Mouse (Mus musculus): ENCODE results near the gene Mettl1. TPM values are rescaled to one million over a fixed set of nuclear protein-coding genes. Genes with fewer than 3 reads are reported as not detected.

Mettl1 gene
- total RNA-seq, 2 experiments from 2014 or later = 3.5 to 4.2 TPM

GRCm38 (mm10) chr10:127081996-127082620, 40.9 kb downstream of the Mettl1 start:
- ATAC-seq (ENCODE audit: poor library complexity, severe bottlenecking) = no peak

DNA sequence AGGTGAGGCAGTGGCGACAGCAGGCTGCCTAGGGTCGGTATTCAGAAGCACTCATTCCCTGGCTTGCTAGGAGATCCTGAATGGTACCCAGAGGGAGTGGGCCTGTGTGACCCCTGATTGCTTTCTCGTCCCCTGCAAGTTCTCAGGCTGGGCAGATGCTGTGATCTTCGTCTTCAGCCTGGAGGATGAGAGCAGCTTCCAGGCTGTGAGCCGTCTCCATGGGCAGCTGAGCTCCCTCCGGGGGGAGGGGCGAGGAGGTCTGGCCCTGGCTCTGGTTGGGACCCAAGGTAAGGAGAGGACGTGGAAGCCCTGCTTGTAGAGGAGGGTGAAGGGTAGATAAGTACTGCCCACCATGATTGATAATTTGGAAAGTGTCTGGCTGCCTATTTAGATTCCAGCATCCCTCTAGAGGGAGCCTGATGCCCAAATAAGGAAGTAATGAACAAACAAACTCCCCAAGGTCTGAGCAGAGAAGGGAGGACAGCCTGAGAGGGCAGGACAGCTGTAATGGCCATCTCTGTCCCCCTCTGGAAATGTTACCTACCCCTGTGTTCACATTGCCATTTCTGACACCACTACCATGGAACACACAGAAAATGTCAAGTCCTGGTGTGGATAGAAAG, 42.2 kb downstream of the Mettl1 start:
- ATAC-seq (ENCODE audit: poor library complexity, severe bottlenecking) = 0 out of 2 replicates have a peak, but pooled peaks have one; percentile 15

DNA sequence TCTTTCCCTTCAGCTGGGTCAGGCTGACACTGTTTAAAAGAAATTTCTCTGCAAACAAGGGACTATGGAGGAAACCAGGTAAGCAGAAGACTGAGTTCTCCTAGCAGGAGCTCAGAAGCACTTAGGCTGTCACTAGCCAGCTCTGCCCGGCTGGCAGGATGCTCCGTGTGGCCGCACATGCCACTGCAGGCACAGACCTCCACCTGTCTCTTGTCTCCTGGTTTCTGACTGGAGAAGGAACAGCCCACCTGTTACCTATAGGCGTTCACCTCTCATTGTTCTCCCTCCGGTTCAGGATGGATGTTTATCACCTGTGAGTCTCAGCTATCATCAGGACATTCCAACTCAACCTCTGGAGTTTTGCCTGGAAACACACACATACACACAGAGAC, 42.7 kb downstream of the Mettl1 start:
- no peak for ATAC-seq (ENCODE audit: poor library complexity, severe bottlenecking)

DNA sequence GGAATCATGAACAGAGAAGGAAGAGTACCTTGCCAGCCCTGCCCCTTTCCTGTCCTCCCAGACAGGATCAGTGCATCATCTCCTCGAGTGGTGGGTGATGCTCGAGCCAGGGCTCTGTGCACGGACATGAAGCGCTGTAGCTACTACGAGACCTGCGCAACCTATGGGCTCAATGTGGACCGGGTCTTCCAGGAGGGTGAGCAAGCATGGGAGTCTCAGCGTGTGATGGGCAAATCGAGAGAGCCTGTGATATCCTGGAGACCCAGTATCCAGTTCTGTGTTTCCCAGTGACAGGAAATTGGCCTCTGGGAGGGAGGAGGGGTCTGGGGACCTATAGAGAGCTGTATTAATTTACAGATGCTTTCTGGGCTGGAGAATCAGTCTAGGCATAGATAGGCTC, 43.8 kb downstream of the Mettl1 start:
- ATAC-seq (ENCODE audit: poor library complexity, severe bottlenecking) = no peak

DNA sequence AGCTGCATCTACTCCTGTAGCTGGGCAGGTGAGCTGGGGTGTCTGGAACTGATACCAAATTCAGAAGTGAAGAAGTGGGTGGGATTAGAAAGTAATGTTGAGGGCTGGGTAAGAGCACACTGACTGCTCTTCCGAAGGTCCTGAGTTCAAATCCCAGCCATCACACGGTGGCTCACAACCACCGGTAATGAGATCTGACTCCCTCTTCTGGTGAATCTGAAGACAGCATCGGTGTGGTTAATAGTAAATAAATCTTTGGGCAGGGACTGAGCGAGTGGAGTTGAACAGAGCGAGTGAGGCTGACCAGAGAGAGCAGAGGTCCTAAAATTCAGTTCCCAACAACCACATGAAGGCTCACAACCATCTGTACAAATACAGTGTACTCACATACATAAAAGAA, 44.4 kb downstream of the Mettl1 start:
- no peak for ATAC-seq (ENCODE audit: poor library complexity, severe bottlenecking)

DNA sequence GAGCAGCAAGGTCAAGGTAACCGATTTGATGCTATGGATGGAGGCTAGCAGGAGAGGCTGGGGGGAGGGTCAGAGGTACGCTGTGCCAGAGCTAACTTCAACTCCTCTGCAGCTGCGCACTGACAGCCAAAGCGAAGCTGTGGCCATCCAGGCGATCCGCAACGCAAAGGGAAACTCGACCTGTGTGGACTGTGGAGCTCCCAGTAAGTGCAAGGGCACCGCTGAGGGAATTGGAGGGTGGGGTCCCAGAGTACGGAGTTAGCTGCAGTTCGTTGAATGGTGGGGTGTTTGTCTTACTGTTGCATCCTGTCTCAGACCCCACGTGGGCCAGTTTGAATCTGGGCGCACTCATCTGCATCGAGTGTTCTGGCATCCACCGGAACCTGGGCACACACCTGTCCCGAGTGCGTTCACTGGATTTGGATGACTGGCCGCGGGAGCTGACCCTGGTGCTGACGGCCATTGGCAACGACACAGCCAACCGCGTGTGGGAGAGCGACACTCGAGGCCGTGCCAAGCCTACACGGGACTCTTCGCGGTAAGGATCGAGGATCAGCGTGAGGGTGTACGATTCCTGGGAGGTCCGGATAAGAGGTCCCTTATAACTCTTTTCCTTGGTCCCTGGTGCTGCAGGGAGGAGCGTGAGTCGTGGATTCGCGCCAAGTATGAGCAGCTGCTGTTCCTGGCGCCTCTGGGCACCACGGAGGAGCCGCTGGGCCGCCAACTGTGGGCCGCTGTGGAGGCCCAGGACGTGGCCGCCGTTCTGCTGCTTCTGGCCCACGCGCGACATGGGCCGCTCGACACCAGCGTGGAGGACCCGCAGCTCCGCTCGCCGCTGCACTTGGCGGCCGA, 49.6 kb downstream of the Mettl1 start:
- no peak for ATAC-seq (ENCODE audit: poor library complexity, severe bottlenecking)

DNA sequence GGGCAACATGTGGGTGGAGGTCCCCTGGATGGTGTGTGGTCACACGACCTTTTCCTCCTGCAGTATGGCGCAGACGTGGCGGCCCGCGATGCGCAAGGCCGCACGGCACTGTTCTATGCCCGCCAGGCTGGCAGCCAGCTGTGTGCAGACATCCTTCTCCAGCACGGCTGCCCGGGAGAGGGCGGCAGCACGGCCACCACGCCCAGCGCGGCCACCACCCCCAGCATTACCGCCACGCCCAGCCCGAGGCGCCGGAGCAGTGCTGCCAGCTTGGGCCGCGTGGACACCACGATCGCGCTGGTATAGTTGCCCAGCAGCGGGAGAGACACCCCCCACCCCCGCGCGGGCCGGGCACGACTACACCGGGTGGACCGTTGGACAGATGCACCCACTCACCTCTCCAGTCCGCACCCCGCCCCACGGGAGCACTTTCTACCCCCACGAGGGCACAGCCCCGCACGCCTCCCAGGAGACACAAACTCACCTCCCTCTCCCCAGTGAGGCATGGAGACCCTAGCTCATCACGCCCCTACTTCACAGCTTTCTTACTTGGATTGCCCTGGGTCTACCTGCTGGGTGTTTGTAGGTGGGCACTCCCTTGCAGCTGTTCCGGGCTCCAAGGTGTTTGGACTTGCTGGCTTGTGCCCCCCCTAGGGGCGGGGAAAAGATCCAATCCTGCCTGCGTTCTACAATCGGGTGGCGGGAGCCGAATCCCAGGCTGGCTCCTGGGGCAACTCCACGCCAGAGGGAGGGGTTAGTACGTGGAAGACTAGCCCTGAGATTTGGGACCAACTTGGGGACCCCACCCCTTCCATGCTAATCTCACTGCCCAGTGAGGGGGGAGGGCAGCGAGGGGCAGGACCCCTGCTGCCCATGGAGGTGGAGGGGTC, 50.5 kb downstream of the Mettl1 start:
- ATAC-seq (ENCODE audit: poor library complexity, severe bottlenecking) = no peak

GRCm38 (mm10) chr10:127092742-127093141, 51.5 kb downstream of the Mettl1 start:
- no peak for ATAC-seq (ENCODE audit: poor library complexity, severe bottlenecking)

- no peak for ATAC-seq (ENCODE audit: poor library complexity, severe bottlenecking)
Observed at GRCm38 (mm10) chr10:127094382-127094802, 53.2 kb downstream of the Mettl1 start.

Other genes with a start within 250 kb of the Mettl1 start
- 7.0 and 8.6 TPM in 2 replicates for gene Atp23, start 140.1 kb upstream of the Mettl1 start, total RNA-seq (2015)
- gene Atp23, start 140.1 kb upstream of the Mettl1 start, total RNA-seq (2017) = 3.5 and 5.1 TPM in 2 replicates
- 73.2 and 75.2 TPM in 2 replicates for gene Ctdsp2, start 62.7 kb upstream of the Mettl1 start, total RNA-seq (2015)
- 38.0 and 41.9 TPM in 2 replicates for gene Ctdsp2, start 62.7 kb upstream of the Mettl1 start, total RNA-seq (2017)
- gene Avil, start 40.7 kb upstream of the Mettl1 start, total RNA-seq (2015) = 0.07 TPM in 1 of 2 replicates, not detected in the other
- 0.04 and 0.16 TPM in 2 replicates for gene Avil, start 40.7 kb upstream of the Mettl1 start, total RNA-seq (2017)
- 17.4 and 25.7 TPM in 2 replicates for gene Tsfm, start 10.6 kb upstream of the Mettl1 start, total RNA-seq (2015)
- 17.1 and 21.0 TPM in 2 replicates for gene Tsfm, start 10.6 kb upstream of the Mettl1 start, total RNA-seq (2017)
- gene Eef1akmt3, start 99 bp downstream of the Mettl1 start, total RNA-seq (2015) = not detected in 2 replicates
- 0.08 TPM in 1 of 2 replicates, not detected in the other for gene Eef1akmt3, start 99 bp downstream of the Mettl1 start, total RNA-seq (2017)
- gene Cyp27b1, start 6.8 kb downstream of the Mettl1 start, total RNA-seq (2015) = not detected in 2 replicates
- gene Cyp27b1, start 6.8 kb downstream of the Mettl1 start, total RNA-seq (2017) = not detected in 2 replicates
- 0.04 TPM in 1 of 2 replicates, not detected in the other for gene March9, start 18.8 kb downstream of the Mettl1 start, total RNA-seq (2015)
- gene March9, start 18.8 kb downstream of the Mettl1 start, total RNA-seq (2017) = 0.22 and 0.37 TPM in 2 replicates
- 276 and 285 TPM in 2 replicates for gene Cdk4, start 22.1 kb downstream of the Mettl1 start, total RNA-seq (2015)
- 174 and 258 TPM in 2 replicates for gene Cdk4, start 22.1 kb downstream of the Mettl1 start, total RNA-seq (2017)
- gene Tspan31, start 28.9 kb downstream of the Mettl1 start, total RNA-seq (2015) = 70.0 and 82.5 TPM in 2 replicates
- 61.6 and 62.5 TPM in 2 replicates for gene Tspan31, start 28.9 kb downstream of the Mettl1 start, total RNA-seq (2017)
- 4.1 and 8.3 TPM in 2 replicates for gene Agap2, start 33.9 kb downstream of the Mettl1 start, total RNA-seq (2015)
- 32.5 and 35.4 TPM in 2 replicates for gene Agap2, start 33.9 kb downstream of the Mettl1 start, total RNA-seq (2017)
- 39.9 and 42.3 TPM in 2 replicates for gene Os9, start 79.7 kb downstream of the Mettl1 start, total RNA-seq (2015)
- 170 and 195 TPM in 2 replicates for gene Os9, start 79.7 kb downstream of the Mettl1 start, total RNA-seq (2017)
- gene B4galnt1, start 123.8 kb downstream of the Mettl1 start, total RNA-seq (2015) = 113 TPM in 2 replicates
- gene B4galnt1, start 123.8 kb downstream of the Mettl1 start, total RNA-seq (2017) = 67.7 and 75.5 TPM in 2 replicates
- gene Slc26a10, start 139.2 kb downstream of the Mettl1 start, total RNA-seq (2015) = 0.91 TPM in 1 of 2 replicates, not detected in the other
- gene Slc26a10, start 139.2 kb downstream of the Mettl1 start, total RNA-seq (2017) = 0.22 and 0.53 TPM in 2 replicates
- gene Arhgef25, start 148.7 kb downstream of the Mettl1 start, total RNA-seq (2015) = 0.16 TPM in 1 of 2 replicates, not detected in the other
- gene Arhgef25, start 148.7 kb downstream of the Mettl1 start, total RNA-seq (2017) = 0.41 and 1.0 TPM in 2 replicates
- gene Dtx3, start 154.3 kb downstream of the Mettl1 start, total RNA-seq (2015) = 8.2 and 9.2 TPM in 2 replicates
- 4.5 and 9.1 TPM in 2 replicates for gene Dtx3, start 154.3 kb downstream of the Mettl1 start, total RNA-seq (2017)
- 9.6 and 12.0 TPM in 2 replicates for gene Pip4k2c, start 170.2 kb downstream of the Mettl1 start, total RNA-seq (2015)
- 13.2 and 17.8 TPM in 2 replicates for gene Pip4k2c, start 170.2 kb downstream of the Mettl1 start, total RNA-seq (2017)
- 0.85 and 0.93 TPM in 2 replicates for gene Kif5a, start 221.9 kb downstream of the Mettl1 start, total RNA-seq (2015)
- gene Kif5a, start 221.9 kb downstream of the Mettl1 start, total RNA-seq (2017) = 0.70 and 0.94 TPM in 2 replicates
- gene Dctn2, start 225.0 kb downstream of the Mettl1 start, total RNA-seq (2015) = 78.9 and 82.6 TPM in 2 replicates
- 90.1 and 96.4 TPM in 2 replicates for gene Dctn2, start 225.0 kb downstream of the Mettl1 start, total RNA-seq (2017)
- 40.4 and 48.4 TPM in 2 replicates for gene Mbd6, start 247.6 kb downstream of the Mettl1 start, total RNA-seq (2015)
- 5.6 and 8.9 TPM in 2 replicates for gene Mbd6, start 247.6 kb downstream of the Mettl1 start, total RNA-seq (2017)